Mouse (Mus musculus): ENCODE data around the gene Zcchc14.
A peak's percentile ranks its signal among the peaks of the same experiment; 100 is the strongest.

Gene Zcchc14

GRCm38 (mm10) chr8:121663101-121663500, 10.4 kb upstream of the Zcchc14 start:
- no peak for DNase-seq

GRCm38 (mm10) chr8:121661631-121662357, 9.1 kb upstream of the Zcchc14 start:
- DNase-seq: peak; percentile 85

GRCm38 (mm10) chr8:121660602-121661001, 7.9 kb upstream of the Zcchc14 start:
- DNase-seq: peak; percentile 72

GRCm38 (mm10) chr8:121654966-121655494, 2.3 kb upstream of the Zcchc14 start:
- no peak for DNase-seq

- no peak for DNase-seq
Measured at GRCm38 (mm10) chr8:121654131-121654530, 1.4 kb upstream of the Zcchc14 start.

GRCm38 (mm10) chr8:121653340-121654019, 779 bp upstream of the Zcchc14 start:
- DNase-seq: peak; percentile 60

GRCm38 (mm10) chr8:121651874-121652361, 783 bp downstream of the Zcchc14 start:
- DNase-seq: peak; percentile 52

GRCm38 (mm10) chr8:121651308-121651873, 1.3 kb downstream of the Zcchc14 start:
- no peak for DNase-seq

- DNase-seq: peak; percentile 69
Measured at GRCm38 (mm10) chr8:121650389-121651307, 2.1 kb downstream of the Zcchc14 start.

- DNase-seq: peak; percentile 78
Measured at GRCm38 (mm10) chr8:121649904-121650303, 2.8 kb downstream of the Zcchc14 start.

- peak; percentile 77 for DNase-seq
Measured at GRCm38 (mm10) chr8:121649423-121649822, 3.3 kb downstream of the Zcchc14 start.

- no peak for DNase-seq
Measured at GRCm38 (mm10) chr8:121648451-121648850, 4.2 kb downstream of the Zcchc14 start.

- DNase-seq: peak; percentile 94
Measured at GRCm38 (mm10) chr8:121647511-121648215, 5.0 kb downstream of the Zcchc14 start.

- DNase-seq: no peak
Measured at GRCm38 (mm10) chr8:121643384-121643783, 9.3 kb downstream of the Zcchc14 start.

- no peak for DNase-seq
Measured at GRCm38 (mm10) chr8:121642804-121643203, 9.9 kb downstream of the Zcchc14 start.

GRCm38 (mm10) chr8:121636180-121636579, 16.5 kb downstream of the Zcchc14 start:
- no peak for DNase-seq

GRCm38 (mm10) chr8:121635534-121635933, 17.2 kb downstream of the Zcchc14 start:
- DNase-seq: peak; percentile 80

GRCm38 (mm10) chr8:121632401-121632800, 20.3 kb downstream of the Zcchc14 start:
- DNase-seq: no peak

- DNase-seq: peak; percentile 75
Measured at GRCm38 (mm10) chr8:121631645-121632071, 21.0 kb downstream of the Zcchc14 start.

- DNase-seq: no peak
Measured at GRCm38 (mm10) chr8:121628681-121629080, 24.0 kb downstream of the Zcchc14 start.

GRCm38 (mm10) chr8:121623043-121623442, 29.7 kb downstream of the Zcchc14 start:
- DNase-seq: no peak

GRCm38 (mm10) chr8:121621879-121622278, 30.8 kb downstream of the Zcchc14 start:
- DNase-seq: peak; percentile 39
